Mouse (Mus musculus): Measurements from ENCODE around the gene Zkscan14. TPM values are rescaled to one million over a fixed set of nuclear protein-coding genes. Genes with fewer than 3 reads are reported as not detected.
"Not testable (repeated sequence)": the region's sequence is repeated elsewhere in the genome, so short reads cannot be mapped to it uniquely, and the experiment has no call there.

Zkscan14 gene
- 1 to 10 TPM; 7.2 to 9.9 TPM for total RNA-seq (2021)
- long read RNA-seq, experiment 1, transcript Zkscan14-201 (3 exons, 1,967 nt) = major isoform, 16 of 20 reads
- long read RNA-seq, experiment 1, partial matches to known transcripts = 0 of 20 reads
- long read RNA-seq, experiment 1, other reads (novel, unspliced or antisense) = 3 of 20 reads
- long read RNA-seq, experiment 2, partial matches to known transcripts = 0 of 3 reads
- long read RNA-seq, experiment 2, other reads (novel, unspliced or antisense) = 1 of 3 reads

DNA sequence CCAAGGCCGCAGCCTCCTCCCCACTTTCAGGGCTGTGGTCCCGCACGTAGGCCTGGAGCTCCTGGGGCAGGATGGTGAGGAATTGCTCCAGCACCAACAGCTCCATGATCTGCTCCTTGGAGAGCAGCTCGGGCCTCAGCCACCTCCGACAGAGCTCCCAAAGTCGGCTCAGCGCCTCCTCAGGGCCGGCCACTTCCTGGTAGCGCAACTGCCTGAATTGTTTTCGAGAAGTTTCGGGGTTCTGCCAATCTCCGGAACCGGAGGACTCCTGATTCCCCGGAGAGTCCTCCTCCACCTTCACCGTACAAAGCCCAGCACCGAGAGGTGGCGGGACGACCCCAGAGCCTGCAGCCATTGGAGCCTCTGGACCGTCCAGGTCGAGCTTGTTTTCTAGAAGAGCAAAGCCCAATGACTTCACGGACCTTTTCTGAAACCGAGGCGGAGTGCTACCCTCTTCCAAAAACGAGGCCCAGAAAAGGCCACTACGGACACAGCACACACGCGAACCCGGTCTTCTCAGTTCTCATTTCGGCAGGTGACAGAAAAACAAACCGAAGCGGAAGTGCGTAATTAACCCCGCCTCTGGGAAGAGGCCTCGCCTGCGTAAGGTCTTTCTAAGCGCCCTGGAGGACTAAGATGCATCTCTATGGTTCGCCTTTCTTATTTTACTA is at the start of gene Zkscan14:
Zkscan14 (minus strand) TSS at position 548 of the 671 bp plus-strand sequence.
- DNase-seq = peak; percentile 78 to 85

DNA sequence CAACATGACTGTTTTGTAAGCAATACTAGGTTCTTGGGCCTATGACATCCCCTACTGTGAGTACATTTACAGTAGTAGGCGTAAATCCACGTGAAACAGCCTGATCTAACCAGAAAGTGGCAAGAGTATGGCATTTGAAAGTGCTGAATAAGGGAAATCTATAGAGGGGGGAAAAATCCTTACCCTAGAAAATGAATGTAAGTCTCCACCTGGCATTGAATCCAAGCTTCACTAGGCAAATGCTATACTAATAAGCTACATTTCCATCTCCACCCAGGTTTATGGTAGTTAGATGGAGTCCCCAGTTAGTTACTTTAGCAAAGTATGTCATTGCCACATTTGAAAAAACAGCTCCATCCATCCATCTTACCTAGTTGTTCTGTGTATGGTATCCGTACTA is 47.9 kb upstream of the Zkscan14 start:
- DNase-seq = no peak

DNA sequence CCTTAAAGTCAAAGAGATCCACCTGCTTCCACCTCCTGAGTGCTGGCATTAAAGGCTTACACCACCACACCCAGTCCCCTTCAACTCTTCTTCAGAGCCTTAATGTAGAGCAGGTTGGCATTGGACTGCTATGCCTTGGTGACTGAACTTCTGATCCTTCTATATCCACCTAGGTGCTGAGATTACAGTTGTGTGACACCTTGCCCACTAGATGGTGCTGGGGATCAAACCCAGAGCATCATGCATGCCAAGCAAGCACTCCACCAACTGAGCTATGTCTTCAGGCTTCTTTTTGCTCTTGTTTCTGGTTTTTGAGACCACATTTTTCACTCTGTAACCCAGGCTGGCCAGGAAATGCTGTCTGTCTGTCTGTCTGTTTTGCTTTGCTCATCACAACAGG is 33.0 kb upstream of the Zkscan14 start:
- DNase-seq = peak in 1 of 2 experiments; percentile 30

DNA sequence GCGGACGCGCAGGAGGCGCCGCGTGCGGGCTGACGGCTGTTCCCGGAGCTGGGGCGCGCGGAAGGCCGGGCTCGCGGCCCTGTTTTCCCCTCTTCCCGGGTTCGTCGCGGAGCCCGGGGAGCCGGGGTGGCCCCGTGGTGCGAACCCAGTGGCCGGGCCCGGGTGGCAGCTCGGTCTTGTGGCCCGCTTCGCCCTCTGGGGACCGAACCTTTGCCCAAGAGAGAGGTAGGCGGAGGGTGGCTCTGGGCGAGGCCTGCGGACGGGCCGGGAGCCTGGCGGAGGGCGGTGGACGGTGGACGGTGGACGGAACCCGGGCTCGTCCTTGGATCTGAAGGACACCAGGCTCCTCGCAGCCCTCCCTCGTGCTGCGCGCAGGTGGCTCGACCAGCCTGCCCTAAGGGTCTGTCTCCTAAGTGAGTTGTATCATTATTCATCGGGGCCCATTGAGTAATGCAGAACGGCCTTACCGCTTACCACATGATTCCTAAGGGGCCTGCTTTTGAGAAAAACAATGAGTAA is 30.3 kb upstream of the Zkscan14 start:
- DNase-seq = peak; percentile 58 to 69

DNA sequence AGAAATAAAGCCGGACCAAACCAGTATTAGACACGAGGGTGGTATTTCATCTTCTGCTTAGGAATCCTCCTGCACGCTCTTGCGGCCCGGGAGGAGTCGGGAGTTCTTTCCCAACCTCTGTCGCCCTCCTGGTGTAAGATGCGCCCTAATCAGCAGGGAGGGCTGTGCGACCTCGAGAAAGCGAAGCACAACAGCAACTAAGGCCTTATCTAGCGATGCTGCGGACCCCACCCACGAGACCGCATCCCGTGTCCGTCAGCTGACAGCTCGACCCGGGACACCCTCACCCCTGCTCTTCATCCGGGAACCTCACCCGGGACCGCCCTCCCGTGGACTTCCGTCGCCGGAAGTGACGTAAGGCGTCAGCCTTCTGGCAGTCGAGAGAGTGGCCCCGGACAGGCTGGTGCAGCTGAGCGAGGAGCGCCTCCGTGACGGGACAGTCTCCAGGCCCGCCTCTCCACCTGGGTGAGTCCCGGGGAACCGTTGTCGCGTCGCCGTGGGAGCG is 29.8 kb upstream of the Zkscan14 start, which contains the start of gene Zfp655:
Zfp655 (plus strand) TSS at position 349 of the 505 bp plus-strand sequence.
- DNase-seq = peak; percentile 98

DNA sequence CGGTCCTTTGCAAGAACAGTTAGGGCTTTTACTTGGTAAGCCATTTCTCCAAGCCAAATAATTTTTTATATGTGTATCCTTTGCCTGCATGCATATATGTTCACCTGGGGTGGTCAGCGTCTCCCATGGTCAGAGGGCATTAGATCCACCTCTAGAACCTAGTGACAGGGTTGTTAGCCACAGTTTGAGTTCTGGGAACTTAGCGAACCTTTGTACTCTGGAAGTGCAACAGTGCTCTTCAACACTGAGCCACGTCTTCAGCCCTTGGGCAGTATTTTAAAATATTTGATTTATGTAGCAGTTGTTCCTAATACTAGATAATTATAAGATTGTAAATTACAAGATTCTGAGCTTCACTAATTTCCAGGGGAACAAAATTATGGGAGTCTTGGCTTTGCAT is 29.0 kb upstream of the Zkscan14 start:
- no peak for DNase-seq

- DNase-seq = not testable (repeated sequence)
Observed at GRCm38 (mm10) chr5:145229283-145229682, 27.6 kb upstream of the Zkscan14 start.

DNA sequence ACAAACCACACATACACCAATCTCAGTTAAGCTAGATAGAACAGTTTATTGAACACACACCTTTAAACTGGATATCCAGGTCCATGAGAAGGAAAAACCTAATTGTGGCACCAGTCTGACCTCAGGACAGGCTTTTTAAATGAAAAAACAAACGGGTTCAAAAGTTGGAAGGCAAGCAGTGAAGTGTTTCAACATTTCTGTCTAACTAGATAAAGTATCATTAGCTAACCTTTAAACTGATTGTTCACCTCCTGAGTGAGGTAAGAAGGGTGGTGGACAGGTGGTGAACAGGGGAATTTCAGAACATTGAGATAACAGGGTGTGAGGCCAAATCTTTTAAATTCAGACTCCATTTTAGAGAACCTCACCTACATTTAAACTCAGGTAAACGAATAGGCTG is 24.8 kb upstream of the Zkscan14 start:
- DNase-seq = no peak

GRCm38 (mm10) chr5:145223395-145223794 is 21.7 kb upstream of the Zkscan14 start:
- DNase-seq = no peak

DNA sequence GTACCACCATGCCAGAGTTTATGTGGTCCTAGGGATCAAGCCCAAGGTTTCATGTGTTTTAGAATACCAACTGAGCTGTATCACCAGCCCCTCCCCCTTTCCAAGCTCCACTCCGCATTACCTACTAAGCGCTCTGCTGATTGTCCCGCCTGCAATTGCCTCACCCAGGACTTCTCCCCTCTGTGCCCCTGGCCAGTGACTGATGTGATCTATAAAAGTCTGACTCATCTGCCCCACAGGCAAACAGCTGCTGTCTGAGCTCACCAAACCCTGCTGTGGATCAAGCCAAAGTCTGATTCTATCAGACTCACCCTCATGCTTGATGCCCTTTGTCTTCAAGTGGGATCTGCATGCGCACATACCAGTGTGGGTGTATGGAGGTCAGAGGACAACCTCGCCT is 21.2 kb upstream of the Zkscan14 start:
- peak; percentile 58 to 65 for DNase-seq

- no peak for DNase-seq
Observed at GRCm38 (mm10) chr5:145219981-145220380, 18.3 kb upstream of the Zkscan14 start.

GRCm38 (mm10) chr5:145218671-145219070 is 17.0 kb upstream of the Zkscan14 start:
- DNase-seq = no peak

DNA sequence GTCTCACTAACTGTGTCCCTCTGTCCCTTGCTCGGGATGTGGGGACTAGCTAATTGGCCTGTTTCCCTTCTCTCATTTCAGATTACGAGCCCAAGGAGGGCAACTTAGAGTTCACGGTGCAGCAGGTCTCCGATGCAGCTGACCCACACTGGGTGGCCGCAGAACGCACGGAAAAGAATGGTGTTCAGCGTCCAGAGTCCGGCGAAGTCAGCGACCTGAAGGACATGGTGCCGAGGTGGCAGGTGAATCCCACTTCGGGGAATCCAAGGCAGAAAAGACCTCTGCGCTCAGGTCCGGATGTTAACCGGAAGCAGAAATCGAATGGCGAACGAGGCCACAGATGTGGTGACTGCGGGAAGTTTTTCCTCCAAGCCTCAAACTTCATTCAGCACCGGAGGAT is 16.5 kb upstream of the Zkscan14 start:
- no peak for DNase-seq

- DNase-seq = no peak
Observed at GRCm38 (mm10) chr5:145217746-145218145, 16.1 kb upstream of the Zkscan14 start.

- peak in 1 of 2 experiments; percentile 37 for DNase-seq
Observed at GRCm38 (mm10) chr5:145214679-145215078, 13.0 kb upstream of the Zkscan14 start.

DNA sequence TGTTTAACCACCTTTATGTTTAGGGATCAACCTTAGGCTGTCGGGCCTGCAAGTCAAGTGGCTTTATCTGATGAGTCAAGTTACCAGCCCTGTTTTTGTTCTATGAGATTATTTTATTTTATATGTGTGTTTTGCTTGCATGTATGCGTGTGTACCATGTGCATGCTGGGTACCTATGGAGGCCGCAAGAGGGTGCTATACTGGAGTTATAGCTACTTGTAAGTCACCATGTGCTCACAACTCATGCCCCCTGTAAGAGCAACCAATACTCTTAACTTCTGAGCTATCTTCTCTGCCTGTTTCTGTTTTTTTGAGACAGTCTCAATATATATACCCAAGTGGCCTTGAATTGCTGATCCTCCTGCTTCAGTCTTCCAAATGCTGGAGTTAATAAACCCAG is 11.8 kb upstream of the Zkscan14 start:
- DNase-seq = no peak

- DNase-seq = no peak
Observed at GRCm38 (mm10) chr5:145212216-145212615, 10.5 kb upstream of the Zkscan14 start.

DNA sequence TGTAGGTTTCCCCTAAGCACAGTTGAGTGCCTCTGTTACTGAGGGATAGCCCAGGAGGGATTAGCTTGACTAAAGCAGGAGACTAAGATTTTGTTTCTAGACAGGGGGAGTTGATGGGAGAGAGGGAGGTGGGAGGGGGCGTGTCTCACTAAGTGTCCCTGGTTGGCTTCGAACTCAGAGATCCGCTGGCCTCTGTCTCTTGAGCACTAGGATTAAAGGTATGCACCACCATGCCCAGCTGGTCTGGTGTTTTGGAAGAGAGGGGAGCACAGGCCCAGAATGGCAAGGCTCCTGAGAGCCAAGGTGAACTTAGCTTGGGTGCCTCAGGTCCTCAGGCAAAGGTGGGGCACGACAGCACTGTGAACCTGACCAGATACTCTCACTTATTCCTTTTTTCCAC is 9.7 kb upstream of the Zkscan14 start:
- DNase-seq = no peak

DNA sequence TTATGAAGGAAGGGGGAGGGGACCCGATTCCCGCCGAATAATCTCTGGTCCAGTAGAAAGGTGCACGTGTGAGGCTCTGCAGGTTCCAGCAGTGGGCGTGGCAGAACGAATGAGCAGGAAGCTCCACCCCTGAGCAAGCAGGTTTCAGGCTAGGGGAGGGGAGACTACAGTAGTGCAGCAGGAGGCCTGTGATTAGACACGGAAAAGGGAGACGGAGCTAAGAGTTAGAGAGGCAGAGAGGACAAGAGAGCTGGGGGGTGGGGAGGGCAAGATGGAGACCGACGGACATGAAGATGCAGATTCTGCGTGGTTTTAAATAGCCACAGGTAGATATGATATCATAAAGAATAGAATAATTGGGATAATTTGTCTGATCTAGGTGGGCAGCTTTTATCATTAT is 6.7 kb upstream of the Zkscan14 start:
- DNase-seq = not testable (repeated sequence)

GRCm38 (mm10) chr5:145207954-145208353 is 6.3 kb upstream of the Zkscan14 start:
- DNase-seq = no peak

DNA sequence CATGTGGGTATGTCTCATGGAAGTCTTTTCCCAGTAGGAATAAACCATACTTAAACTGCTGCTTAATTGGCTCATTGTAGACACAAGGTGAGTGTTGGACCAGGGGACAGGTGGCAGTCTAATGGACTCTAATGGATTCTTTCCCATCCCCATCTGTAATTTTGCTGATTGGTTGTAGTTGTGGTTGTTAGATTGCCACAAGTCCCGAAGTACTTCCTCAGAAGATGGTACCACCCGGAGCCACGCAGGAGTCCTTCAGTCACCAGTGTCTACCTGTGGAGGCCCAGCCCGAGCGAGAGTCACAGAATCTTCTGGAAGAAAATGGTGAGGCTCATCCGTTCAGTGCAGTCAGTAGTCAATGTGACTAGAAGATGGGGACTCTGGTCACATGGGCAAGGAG is 5.7 kb upstream of the Zkscan14 start:
- no peak for DNase-seq

GRCm38 (mm10) chr5:145205041-145205440 is 3.4 kb upstream of the Zkscan14 start:
- DNase-seq = no peak

- peak; percentile 98 to 99 for DNase-seq
Observed at GRCm38 (mm10) chr5:145203936-145204691, 2.4 kb upstream of the Zkscan14 start, which contains the start of gene Zkscan5. Gene Zkscan5, plus strand, starts transcription at chr5:145204562.

Measured in adrenal gland, postnatal 36 days (tissue).